Mouse (Mus musculus) stomach, embryonic 16.5 days (tissue): ENCODE data around the gene Xk. TPM values are rescaled to one million over a fixed set of nuclear protein-coding genes. Genes with fewer than 3 reads are reported as not detected.
A peak's percentile ranks its signal among the peaks of the same experiment; 100 is the strongest.
"Not testable (repeated sequence)": the region's sequence is repeated elsewhere in the genome, so short reads cannot be mapped to it uniquely, and the experiment has no call there.

Experiments used
- ATAC-seq: fragments of 200-750 bp; cut with Nextera tagmentation; 2 replicates; pipeline ENCODE4 v1.8.0; 2017; ENCODE audit warnings: moderate number of reproducible peaks, moderate TSS enrichment; ENCODE audit not compliant: insufficient read depth, low FRiP score
- H3K27ac ChIP-seq: fragments of 300-500 bp; sonication (generic); 2 replicates; pipeline ENCODE4 v1.5.1; 2014; ENCODE audit warnings: low read length
- H3K27me3 ChIP-seq: fragments of 300-500 bp; sonication (generic); 2 replicates; pipeline ENCODE4 v1.6.1; 2014; ENCODE audit warnings: low read length, control low read depth, mixed read lengths; ENCODE audit not compliant: control insufficient read depth, insufficient read depth
- H3K36me3 ChIP-seq: fragments of 300-500 bp; sonication (generic); 2 replicates; pipeline ENCODE4 v1.6.1; 2014; ENCODE audit warnings: low read length; ENCODE audit not compliant: control insufficient read depth, insufficient read depth
- H3K4me1 ChIP-seq: fragments of 300-500 bp; sonication (generic); 2 replicates; pipeline ENCODE4 v1.6.1; 2014; ENCODE audit warnings: low read length, control low read depth, mixed read lengths; ENCODE audit not compliant: control insufficient read depth, insufficient read depth
- H3K4me2 ChIP-seq: fragments of 300-500 bp; sonication (generic); 2 replicates; pipeline ENCODE4 v1.6.1; 2014; ENCODE audit warnings: low read depth, low read length, mixed read lengths
- H3K4me3 ChIP-seq: fragments of 300-500 bp; sonication (generic); replicated peaks from 2 replicates; pipeline ENCODE4 v1.5.1; 2014; ENCODE audit warnings: mild to moderate bottlenecking, low read length
- H3K9ac ChIP-seq: fragments of 300-500 bp; sonication (generic); 2 replicates; pipeline ENCODE4 v1.6.1; 2014; ENCODE audit warnings: low read length
- H3K9me3 ChIP-seq: fragments of 300-500 bp; sonication (generic); replicated peaks from 2 replicates; pipeline ENCODE4 v1.6.1; 2016; ENCODE audit warnings: low read length, control low read depth; ENCODE audit not compliant: control insufficient read depth
- WGBS: fragments of 180-500 bp; shearing (Covaris S2); extraction: QIAGEN DNeasy Blood & Tissue Kit; methylation state at CpG from one replicate; pipeline ENCODE4 v1.1.7; 2014; 5-methylcytosine and 5-hydroxymethylcytosine counted together
- polyA plus RNA-seq: library from polyadenylated mRNA; unstranded; fragments of >200 nt; fragmentation: Nextera tagmentation; extraction: Ambion mirVana; gene quantifications from 2 replicates; pipeline ENCODE4 v1.2.1, GENCODE M21; 2015

Xk gene
- polyA plus RNA-seq, 1 experiment from 2014 or later = 5.5 TPM

DNA sequence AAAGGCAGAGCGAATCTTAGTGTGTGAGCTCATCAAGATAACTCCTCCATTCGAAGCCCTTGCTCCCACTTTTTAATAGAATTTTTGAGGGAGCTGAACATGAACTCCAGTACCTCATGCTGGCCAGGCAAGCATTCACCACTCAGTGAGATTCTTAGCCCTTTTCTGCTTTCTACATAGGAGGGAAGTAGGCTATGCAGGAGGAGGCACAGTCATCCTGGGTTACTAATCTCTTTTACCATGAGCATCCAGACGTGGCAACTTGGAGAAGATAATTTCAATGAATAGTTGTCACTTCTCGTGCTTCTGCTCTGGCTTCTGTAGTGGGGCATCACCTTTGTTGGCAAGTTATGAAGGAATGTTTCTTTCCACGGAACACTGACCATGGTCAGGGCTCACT, 15.8 kb upstream of the Xk start, which contains the start of gene Gm14862:
Gm14862 (minus strand) TSS at position 134 of the 400 bp plus-strand sequence.
- H3K27ac ChIP-seq = no peak within 1 kb of the TSS
- H3K4me2 ChIP-seq = no peak within 1 kb of the TSS
- no peaks in the 10 kb centered on the region for H3K9me3 ChIP-seq
- no peak for ATAC-seq
- no peaks in the 10 kb centered on the region for H3K36me3 ChIP-seq
- H3K9ac ChIP-seq = no peak within 1 kb of the TSS
- H3K27me3 ChIP-seq = no peaks in the 10 kb centered on the region
- H3K4me3 ChIP-seq = no peak within 1 kb of the TSS
- WGBS = 79% methylated on average over 5 of the region's 5 CpGs
- H3K4me1 ChIP-seq = no peaks in the 10 kb centered on the region

DNA sequence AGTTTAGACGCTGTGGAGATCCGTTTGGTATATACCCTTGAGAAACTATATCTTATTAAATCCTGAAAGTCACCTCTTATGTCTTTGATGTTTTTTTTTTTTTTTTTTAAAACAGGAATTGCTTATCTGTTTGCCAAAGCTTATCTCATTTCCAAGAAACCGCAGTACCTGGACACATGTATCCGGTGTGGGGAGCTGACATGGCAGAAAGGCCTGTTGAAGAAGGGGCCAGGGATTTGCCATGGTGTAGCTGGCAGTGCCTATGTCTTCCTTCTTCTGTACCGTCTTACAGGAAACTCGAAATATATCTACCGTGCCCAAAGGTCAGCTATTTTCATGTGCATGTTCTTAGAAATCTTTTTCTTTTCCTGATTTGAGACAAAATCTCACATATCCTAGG, 14.7 kb upstream of the Xk start:
- no peak overlapping the region for H3K4me3 ChIP-seq
- no peak overlapping the region for H3K9ac ChIP-seq
- no peaks in the 10 kb centered on the region for H3K9me3 ChIP-seq
- no peaks in the 10 kb centered on the region for H3K36me3 ChIP-seq
- H3K4me1 ChIP-seq = no peaks in the 10 kb centered on the region
- H3K27ac ChIP-seq = no peak overlapping the region
- WGBS = 72% methylated on average over 7 of the region's 7 CpGs
- H3K27me3 ChIP-seq = no peaks in the 10 kb centered on the region
- H3K4me2 ChIP-seq = no peak overlapping the region
- ATAC-seq = no peak

DNA sequence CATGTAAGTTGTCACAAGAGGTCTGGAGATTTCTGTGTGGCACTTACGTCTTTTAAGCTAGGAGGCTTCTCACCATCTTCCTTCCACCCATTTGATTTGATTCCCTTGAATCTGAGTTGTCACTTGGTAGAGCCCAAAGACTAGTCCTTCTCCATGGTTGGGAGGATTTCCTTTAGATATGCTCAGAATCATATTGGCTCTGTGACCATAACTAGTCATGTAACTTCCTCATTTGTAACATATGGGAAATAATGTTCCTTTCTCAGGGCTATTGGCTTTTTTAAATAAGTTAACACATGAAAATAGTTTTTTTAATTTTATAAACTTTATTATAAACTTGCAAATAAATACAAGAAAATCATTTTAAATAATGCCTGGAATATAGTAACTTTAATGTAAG, 13.3 kb upstream of the Xk start:
- H3K9ac ChIP-seq = no peak overlapping the region
- ATAC-seq = no peak

DNA sequence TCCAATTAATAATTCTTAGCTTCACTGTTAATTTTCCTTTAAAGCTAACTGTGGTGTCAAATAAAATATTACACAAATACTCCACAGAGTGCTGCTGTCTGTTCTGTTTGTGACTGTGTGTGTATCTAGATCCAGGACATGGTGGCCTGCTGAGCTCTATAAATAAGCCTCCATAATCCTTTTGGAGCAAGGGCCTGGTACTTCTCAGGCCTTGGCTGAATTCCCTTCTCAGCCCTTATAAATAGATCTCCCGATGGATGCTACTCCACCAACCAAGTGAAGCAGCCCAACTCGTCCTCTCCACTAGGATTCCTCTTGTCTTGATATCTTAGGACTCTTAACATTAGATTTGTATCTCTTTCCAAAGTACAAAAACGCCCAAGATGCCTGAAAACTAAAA, 1.4 kb upstream of the Xk start:
- H3K4me2 ChIP-seq = no peak overlapping the region
- no peak overlapping the region for H3K4me3 ChIP-seq
- H3K27me3 ChIP-seq = no peaks in the 10 kb centered on the region
- H3K4me1 ChIP-seq = no peaks in the 10 kb centered on the region; the same call in 1 of the 2 replicates
- H3K27ac ChIP-seq = no peak overlapping the region
- 58% methylated on average over 3 of the region's 3 CpGs for WGBS
- no peak for ATAC-seq
- H3K36me3 ChIP-seq = no peaks in the 10 kb centered on the region
- H3K9ac ChIP-seq = no peak overlapping the region
- no peaks in the 10 kb centered on the region for H3K9me3 ChIP-seq

More for the DNA sequence above, 13.3 kb upstream of the Xk start:
- H3K4me2 ChIP-seq = no peak overlapping the region
- H3K36me3 ChIP-seq = no peaks in the 10 kb centered on the region
- H3K27me3 ChIP-seq = no peaks in the 10 kb centered on the region
- H3K4me1 ChIP-seq = no peaks in the 10 kb centered on the region
- 79% methylated on average over 1 of the region's 1 CpGs for WGBS
- no peaks in the 10 kb centered on the region for H3K9me3 ChIP-seq
- H3K27ac ChIP-seq = no peak overlapping the region
- no peak overlapping the region for H3K4me3 ChIP-seq

DNA sequence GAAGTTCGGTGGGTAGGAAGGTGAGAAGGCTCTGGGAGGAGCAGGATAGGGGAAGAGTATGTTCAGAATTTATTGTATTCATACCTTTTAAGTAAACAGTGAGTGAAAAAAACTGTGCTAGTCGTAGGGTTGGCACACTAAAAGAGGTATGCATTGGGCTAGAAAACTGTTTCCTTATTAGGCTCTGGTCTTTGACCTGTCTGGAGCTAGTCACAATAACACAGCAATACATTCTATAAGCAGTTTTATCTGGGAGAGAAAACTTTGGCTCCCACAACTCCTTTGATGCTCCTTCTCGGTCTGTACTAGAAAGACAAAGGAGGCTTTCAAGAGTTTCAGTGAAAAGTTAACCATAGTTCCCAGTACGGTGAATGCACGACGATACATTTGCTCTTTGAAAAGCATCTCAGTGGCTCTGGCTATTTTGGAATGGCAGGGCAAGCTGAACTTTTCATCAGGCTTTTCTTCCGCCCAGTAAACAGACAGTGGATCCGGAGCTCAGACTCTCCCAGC, 553 bp upstream of the Xk start:
- no peaks in the 10 kb centered on the region for H3K27me3 ChIP-seq
- H3K4me3 ChIP-seq = peak overlapping the region; percentile 57
- no peaks in the 10 kb centered on the region for H3K36me3 ChIP-seq
- H3K9ac ChIP-seq = peak overlapping the region; percentile 71
- WGBS = 14% methylated on average over 8 of the region's 8 CpGs
- H3K9me3 ChIP-seq = no peaks in the 10 kb centered on the region
- H3K27ac ChIP-seq = peak overlapping the region; percentile 70; the same call in 1 of the 2 replicates
- H3K4me1 ChIP-seq = no peaks in the 10 kb centered on the region; the same call in 1 of the 2 replicates
- H3K4me2 ChIP-seq = peak overlapping the region; percentile 51
- peak; percentile 48; the same call in 1 of the 2 replicates for ATAC-seq

DNA sequence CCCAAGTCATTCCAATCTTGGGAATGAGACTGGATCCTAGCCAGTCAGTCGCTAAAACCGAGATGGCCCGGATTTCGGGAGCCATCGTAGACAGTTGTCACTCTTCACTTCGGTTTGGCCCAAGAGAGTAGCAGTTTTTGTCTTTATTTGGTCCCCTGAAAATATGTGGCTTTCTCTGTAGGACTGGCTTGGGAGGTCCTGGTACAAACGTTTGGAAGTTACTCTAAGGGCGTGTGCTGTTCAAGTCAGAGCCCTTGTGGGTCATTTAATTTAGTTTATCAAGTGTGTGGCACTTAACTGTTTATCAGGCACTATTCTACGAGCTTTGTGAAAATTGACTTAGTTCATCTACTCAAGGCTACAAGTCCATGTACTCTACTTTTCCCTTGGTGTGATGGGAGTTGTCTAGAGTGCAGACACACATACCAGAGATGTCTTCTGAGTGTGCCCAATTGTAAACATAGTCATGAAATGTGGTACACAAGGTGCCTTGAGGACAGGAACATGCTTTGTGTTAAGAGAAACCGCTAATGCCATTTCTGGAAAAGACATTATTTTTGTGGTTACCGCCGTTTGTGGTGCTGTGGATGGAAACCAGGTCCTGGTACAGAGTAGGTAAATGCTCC, 934 bp downstream of the Xk start:
- Histone ChIP-seq H3K4me2 (peak overlapping the region; percentile 51), H3K4me1 (no peaks in the 10 kb centered on the region; the same call in 1 of the 2 replicates), H3K9ac (peak overlapping the region; percentile 71), H3K4me3 (peak overlapping the region; percentile 57), H3K36me3 (no peaks in the 10 kb centered on the region), H3K9me3 (no peaks in the 10 kb centered on the region), H3K27ac (no peak overlapping the region), H3K27me3 (no peaks in the 10 kb centered on the region)
- ATAC-seq = no peak
- WGBS = 52% methylated on average over 12 of the region's 12 CpGs

DNA sequence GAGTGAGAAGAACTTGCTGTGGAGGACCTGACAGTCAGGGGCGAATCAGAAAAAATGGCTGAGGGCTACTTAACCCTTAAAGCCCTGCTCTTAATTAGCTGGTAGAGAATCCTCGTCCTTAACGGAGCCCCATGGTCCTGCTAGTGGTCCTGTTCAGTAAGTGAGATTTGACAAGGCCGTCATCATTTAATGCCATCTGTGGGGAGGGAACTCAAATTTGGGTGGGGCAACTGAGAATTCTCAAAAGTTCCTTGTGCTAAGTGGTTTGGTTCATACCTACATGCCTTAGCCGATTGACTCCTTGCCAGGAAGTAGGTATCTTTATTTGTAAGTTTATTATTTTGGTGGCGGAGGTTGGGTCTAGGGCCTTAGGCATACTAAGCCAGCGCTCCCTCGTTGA, 1.8 kb downstream of the Xk start:
- Histone ChIP-seq H3K9me3 (no peaks in the 10 kb centered on the region), H3K4me1 (no peaks in the 10 kb centered on the region; the same call in 1 of the 2 replicates), H3K4me2 (no peak overlapping the region), H3K4me3 (no peak overlapping the region), H3K9ac (no peak overlapping the region), H3K27ac (no peak overlapping the region), H3K36me3 (no peaks in the 10 kb centered on the region), H3K27me3 (no peaks in the 10 kb centered on the region)
- WGBS = 75% methylated on average over 8 of the region's 8 CpGs
- no peak for ATAC-seq

DNA sequence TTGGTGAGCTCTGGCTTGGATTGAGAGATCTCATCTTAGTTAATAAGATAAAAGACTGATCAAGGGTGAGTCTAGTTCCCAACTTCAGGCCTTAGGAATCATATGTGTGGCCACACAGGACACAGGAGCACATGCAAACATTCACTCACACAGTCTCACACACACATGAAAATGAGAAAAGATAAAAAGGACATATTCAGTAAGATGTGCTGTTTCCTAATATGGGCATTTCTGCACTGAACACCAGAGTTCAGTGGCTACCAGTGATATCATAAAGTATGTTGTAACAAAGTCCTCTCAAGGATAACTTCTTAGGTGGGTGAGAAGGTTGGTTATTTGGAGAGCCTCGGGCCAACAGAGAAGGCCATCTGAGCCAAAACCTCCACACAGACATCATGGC, 10.9 kb downstream of the Xk start, which contains the start of gene H2al1m:
H2al1m (plus strand) TSS at position 301 of the 400 bp plus-strand sequence.
- not testable (repeated sequence) for H3K4me1 ChIP-seq, H3K27me3 ChIP-seq, H3K4me3 ChIP-seq, H3K36me3 ChIP-seq, H3K9me3 ChIP-seq, H3K27ac ChIP-seq, H3K4me2 ChIP-seq, H3K9ac ChIP-seq, ATAC-seq
- WGBS = no CpG with 5 or more reads among the region's 1 CpGs

DNA sequence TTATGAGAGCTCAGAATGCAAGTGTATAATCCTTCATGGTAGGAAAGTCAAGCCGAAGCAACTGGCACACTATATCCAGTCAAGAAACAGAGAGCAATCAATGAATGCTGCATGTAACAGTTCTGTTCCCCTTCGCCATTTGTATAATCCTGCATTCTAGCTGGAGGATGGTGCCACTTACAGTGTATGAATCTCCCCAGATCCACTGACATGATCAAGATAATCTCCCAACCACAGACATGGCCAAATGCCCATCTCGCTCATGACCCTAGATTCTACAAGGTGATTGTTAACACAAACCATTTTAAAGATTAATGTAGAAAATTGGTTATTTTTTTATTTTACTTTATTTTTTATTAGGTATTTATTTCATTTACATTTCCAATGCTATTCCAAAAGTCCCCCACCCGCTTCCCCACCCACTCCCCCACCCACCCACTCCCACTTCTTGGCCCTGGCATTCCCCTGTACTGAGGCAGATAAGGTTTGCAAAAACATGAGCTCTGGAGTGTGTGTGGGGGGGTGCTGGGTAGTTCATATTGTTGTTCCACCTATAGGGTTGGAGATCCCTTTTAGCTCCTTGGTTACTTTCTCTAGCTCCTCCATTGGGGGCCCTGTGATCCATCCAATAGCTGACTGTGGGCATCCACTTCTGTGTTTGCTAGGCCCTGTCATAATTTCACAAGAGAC, 20.7 kb downstream of the Xk start:
- ATAC-seq, H3K36me3 ChIP-seq, H3K4me1 ChIP-seq, H3K4me2 ChIP-seq, H3K9ac ChIP-seq, H3K4me3 ChIP-seq, H3K9me3 ChIP-seq, H3K27me3 ChIP-seq, H3K27ac ChIP-seq: not testable (repeated sequence)
- 84% methylated on average over 3 of the region's 4 CpGs for WGBS
